Mouse (Mus musculus): ENCODE results near the gene Orc2. TPM values are rescaled to one million over a fixed set of nuclear protein-coding genes. Genes with fewer than 3 reads are reported as not detected.

Orc2 gene
- polyA plus RNA-seq, 1 experiment from 2014 or later: 25.7 TPM

DNA sequence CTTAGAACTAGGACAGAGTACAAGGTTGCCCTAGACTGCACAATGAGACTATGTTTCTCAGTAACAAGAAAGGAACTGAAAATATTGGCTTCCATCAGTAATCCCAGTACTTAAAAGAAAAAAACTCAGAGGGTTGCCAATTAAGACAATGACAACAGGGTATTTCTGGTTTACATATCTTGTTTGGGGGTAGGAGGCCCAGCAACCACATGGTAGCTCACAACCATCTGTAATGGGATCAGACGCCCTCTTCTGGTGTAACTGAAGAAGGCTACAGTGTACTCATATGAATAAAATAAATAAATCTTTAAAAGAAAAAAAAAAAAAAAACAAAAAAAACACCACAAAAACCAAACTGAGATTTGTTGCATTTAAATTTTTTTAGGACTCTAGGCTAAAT is 89.5 kb downstream of the Orc2 start:
- WGBS: 11% methylated on average over 1 of the region's 1 CpGs
- Histone ChIP-seq H3K36me3 (ENCODE audit: control insufficient read depth, insufficient read depth, low read length) (peaks cover 77% of the 10 kb centered on the region), H3K27me3 (ENCODE audit: control insufficient read depth, insufficient read depth, low read depth, low read length) (no peaks in the 10 kb centered on the region), H3K4me1 (replicated peaks; ENCODE audit: control insufficient read depth, insufficient read depth, low read length) (0 out of 2 replicates have a peak, but pooled peaks cover 2% of the 10 kb centered on the region), H3K4me2 (ENCODE audit: low read depth, low read length) (no peak overlapping the region), H3K9ac (ENCODE audit: low read length) (no peak overlapping the region), H3K27ac (ENCODE audit: low read length) (no peak overlapping the region), H3K4me3 (ENCODE audit: low read length) (no peak overlapping the region), H3K9me3 (ENCODE audit: control insufficient read depth, low read length) (no peaks in the 10 kb centered on the region)
- ATAC-seq (ENCODE audit: low read depth): no peak

Other genes starting within 250 kb of the Orc2 start
- gene Aox2, start 226.8 kb downstream of the Orc2 start, polyA plus RNA-seq (2015; fragmentation: Nextera tagmentation; extraction: Ambion mirVana): 0.05 TPM in 1 of 2 replicates, not detected in the other
- gene Bzw1, start 112.2 kb downstream of the Orc2 start, polyA plus RNA-seq (2015; fragmentation: Nextera tagmentation; extraction: Ambion mirVana): 299 and 329 TPM in 2 replicates
- 205 and 227 TPM in 2 replicates for gene Clk1, start 81.0 kb downstream of the Orc2 start, polyA plus RNA-seq (2015; fragmentation: Nextera tagmentation; extraction: Ambion mirVana)
- 37.4 and 37.8 TPM in 2 replicates for gene Nif3l1, start 60.0 kb downstream of the Orc2 start, polyA plus RNA-seq (2015; fragmentation: Nextera tagmentation; extraction: Ambion mirVana)
- gene Ppil3, start 59.6 kb downstream of the Orc2 start, polyA plus RNA-seq (2015; fragmentation: Nextera tagmentation; extraction: Ambion mirVana): 45.8 and 52.5 TPM in 2 replicates
- 7.2 and 8.7 TPM in 2 replicates for gene Fam126b, start 81.2 kb upstream of the Orc2 start, polyA plus RNA-seq (2015; fragmentation: Nextera tagmentation; extraction: Ambion mirVana)
- 176 and 178 TPM in 2 replicates for gene Ndufb3, start 81.3 kb upstream of the Orc2 start, polyA plus RNA-seq (2015; fragmentation: Nextera tagmentation; extraction: Ambion mirVana)
- 0.23 TPM in 1 of 2 replicates, not detected in the other for gene Als2cr12, start 190.9 kb upstream of the Orc2 start, polyA plus RNA-seq (2015; fragmentation: Nextera tagmentation; extraction: Ambion mirVana)
- gene Cflar, start 206.4 kb upstream of the Orc2 start, polyA plus RNA-seq (2015; fragmentation: Nextera tagmentation; extraction: Ambion mirVana): 42.5 and 47.0 TPM in 2 replicates